Mouse (Mus musculus) splenic B cell, adult 2 months (primary cell): Measurements from ENCODE around the gene March4.

Experiments used
- DNase-seq: peaks from one replicate; pipeline ENCODE4 v3.0.0-alpha.2; 2011; ENCODE audit warnings: low read depth, low spot score
- H3K27me3 ChIP-seq: 2 replicates; pipeline ENCODE4 v1.6.1; 2012; ENCODE audit warnings: mild to moderate bottlenecking, low read length, moderate library complexity, mixed read lengths; ENCODE audit not compliant: control insufficient read depth, poor library complexity, insufficient read depth, severe bottlenecking
- H3K36me3 ChIP-seq: 2 replicates; pipeline ENCODE4 v1.6.1; 2012; ENCODE audit warnings: mild to moderate bottlenecking, low read length, moderate library complexity, mixed read lengths; ENCODE audit not compliant: control insufficient read depth, poor library complexity, insufficient read depth, severe bottlenecking

The March4 gene

DNA sequence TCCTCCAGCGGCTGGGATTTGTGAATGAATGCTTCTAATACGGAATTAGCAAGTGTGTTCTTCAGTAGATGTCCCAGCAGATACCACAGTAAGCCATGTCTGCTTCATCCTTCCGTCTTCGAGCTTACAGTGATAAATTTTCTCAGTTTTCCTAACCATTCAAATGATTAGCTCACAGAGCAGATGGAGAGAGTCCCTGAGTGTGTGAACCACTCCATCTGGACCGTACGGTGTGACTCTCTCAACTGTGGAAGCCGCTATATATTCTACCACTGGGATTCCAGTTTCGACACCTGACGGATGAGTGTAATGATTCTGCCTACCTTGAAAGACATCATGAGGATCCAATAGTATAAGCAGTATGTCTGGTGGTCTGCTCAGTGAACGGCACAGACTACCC is 44.1 kb downstream of the March4 start:
- H3K27me3 ChIP-seq, result no peaks in the 10 kb centered on the region
- no peaks in the 10 kb centered on the region for H3K36me3 ChIP-seq
- DNase-seq, result no peak

- Histone ChIP-seq H3K27me3 (no peaks in the 10 kb centered on the region), H3K36me3 (no peaks in the 10 kb centered on the region)
- no peak for DNase-seq
These were observed 45.4 kb downstream of the March4 start for GRCm38 (mm10) chr1:72491307-72491706.

GRCm38 (mm10) chr1:72490801-72491200 is 45.9 kb downstream of the March4 start:
- Histone ChIP-seq H3K36me3 (no peaks in the 10 kb centered on the region), H3K27me3 (no peaks in the 10 kb centered on the region)
- no peak for DNase-seq

DNA sequence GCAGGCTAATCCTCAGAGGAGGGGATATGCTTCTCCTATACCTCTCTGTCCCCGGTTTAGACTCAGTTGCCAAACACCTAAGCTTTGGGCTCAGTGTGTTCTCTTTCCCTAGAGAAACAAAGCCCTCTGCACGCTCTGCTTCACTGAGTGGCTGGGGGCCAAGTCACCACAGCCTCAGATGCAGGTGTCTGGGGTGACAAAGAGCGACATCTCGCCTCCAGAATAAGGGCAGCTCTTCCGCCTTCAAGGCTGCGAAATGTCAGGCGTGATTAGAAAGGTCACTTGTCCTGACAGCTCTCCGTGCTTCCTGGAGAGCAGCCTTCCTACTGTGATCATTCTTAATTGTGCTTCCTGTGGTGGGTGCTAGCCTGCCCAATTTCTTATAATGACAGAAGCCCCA is 46.5 kb downstream of the March4 start:
- DNase-seq, result no peak

GRCm38 (mm10) chr1:72476594-72476993 is 60.1 kb downstream of the March4 start:
- DNase-seq, result no peak
- Histone ChIP-seq H3K36me3 (no peaks in the 10 kb centered on the region), H3K27me3 (no peaks in the 10 kb centered on the region)

More for the DNA sequence above, 46.5 kb downstream of the March4 start:
- no peaks in the 10 kb centered on the region for H3K27me3 ChIP-seq
- H3K36me3 ChIP-seq, result no peaks in the 10 kb centered on the region

GRCm38 (mm10) chr1:72469075-72469474 is 67.7 kb downstream of the March4 start:
- no peaks in the 10 kb centered on the region for H3K36me3 ChIP-seq
- no peak for DNase-seq
- no peaks in the 10 kb centered on the region for H3K27me3 ChIP-seq

DNA sequence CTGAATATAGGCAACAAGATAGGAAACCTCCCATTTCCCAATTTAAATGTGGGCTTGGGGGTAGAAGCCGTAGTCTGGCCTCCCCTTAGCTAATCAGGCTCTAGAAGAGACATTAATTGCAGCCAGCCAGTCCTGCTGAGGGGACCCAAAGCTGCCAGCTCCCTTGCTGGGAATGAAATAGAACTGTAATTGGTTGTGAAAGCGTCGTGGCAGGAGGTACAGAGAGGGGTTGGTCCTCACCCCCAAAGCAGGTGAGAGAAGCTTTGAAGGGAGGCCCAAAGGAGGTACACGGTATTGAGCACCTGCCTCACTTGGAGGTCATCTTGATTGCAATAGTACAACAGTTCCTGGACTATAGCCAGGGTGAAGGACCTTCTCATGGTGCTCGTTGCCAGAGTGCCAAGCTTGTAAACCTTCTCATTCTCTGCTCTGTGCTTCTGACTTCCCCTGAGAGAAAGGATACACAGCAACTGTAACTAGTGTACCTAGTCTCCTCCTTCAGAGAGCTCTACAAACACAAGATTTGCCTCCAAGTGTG is 68.2 kb downstream of the March4 start:
- no peak for DNase-seq
- H3K27me3 ChIP-seq, result no peaks in the 10 kb centered on the region

GRCm38 (mm10) chr1:72464926-72465583 is 71.7 kb downstream of the March4 start:
- Histone ChIP-seq H3K27me3 (no peaks in the 10 kb centered on the region), H3K36me3 (no peaks in the 10 kb centered on the region)
- no peak for DNase-seq

More for the DNA sequence above, 68.2 kb downstream of the March4 start:
- H3K36me3 ChIP-seq, result no peaks in the 10 kb centered on the region

GRCm38 (mm10) chr1:72462516-72462915 is 74.2 kb downstream of the March4 start:
- no peak for DNase-seq
- H3K36me3 ChIP-seq, result no peaks in the 10 kb centered on the region

DNA sequence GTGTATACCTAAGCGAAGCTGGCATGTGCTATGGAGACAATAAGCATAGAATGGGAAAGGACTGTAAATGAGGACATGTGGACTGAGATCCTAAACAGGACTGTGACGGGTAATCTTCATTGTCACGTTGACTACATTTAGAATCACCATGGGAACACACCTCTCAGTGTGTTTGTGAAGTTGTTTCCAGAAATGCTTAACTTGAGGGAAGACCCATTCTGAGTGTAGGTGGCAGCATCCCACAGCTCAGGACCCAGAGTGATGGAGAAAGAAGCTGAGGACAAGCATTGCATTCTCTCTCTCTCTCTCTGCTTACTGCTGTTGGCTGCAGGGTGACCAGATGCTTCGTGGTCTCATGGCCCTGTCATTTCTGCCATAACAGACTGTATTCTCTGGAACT is 79.1 kb downstream of the March4 start:
- H3K27me3 ChIP-seq, result no peaks in the 10 kb centered on the region
- H3K36me3 ChIP-seq, result no peaks in the 10 kb centered on the region
- DNase-seq, result no peak

More at GRCm38 (mm10) chr1:72462516-72462915, 74.2 kb downstream of the March4 start:
- no peaks in the 10 kb centered on the region for H3K27me3 ChIP-seq

- Histone ChIP-seq H3K36me3 (no peaks in the 10 kb centered on the region), H3K27me3 (no peaks in the 10 kb centered on the region)
- no peak for DNase-seq
These were observed 80.8 kb downstream of the March4 start for GRCm38 (mm10) chr1:72455923-72456322.

GRCm38 (mm10) chr1:72454733-72455201 is 82.0 kb downstream of the March4 start:
- DNase-seq, result no peak
- no peaks in the 10 kb centered on the region for H3K27me3 ChIP-seq

DNA sequence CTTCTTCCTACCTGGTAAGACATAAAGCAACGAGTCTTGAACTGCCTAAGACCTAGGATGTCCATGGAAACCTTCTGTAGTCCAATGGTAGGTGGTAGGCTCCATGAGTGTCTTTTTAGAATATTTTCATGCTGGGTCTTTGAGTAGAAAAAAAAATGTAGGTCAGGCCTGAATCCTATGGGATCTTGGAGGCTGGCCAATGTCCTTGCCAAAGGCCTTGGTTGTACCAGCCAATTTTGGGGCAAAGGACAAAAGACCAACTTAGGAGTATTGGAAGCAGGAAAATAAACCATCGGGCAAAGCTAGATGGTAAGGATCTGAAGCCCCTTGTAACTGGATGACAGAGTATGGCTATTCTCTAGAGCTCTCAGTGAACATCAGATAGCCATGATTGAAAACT is 83.9 kb downstream of the March4 start:
- Histone ChIP-seq H3K27me3 (no peaks in the 10 kb centered on the region), H3K36me3 (no peaks in the 10 kb centered on the region)
- DNase-seq, result no peak

More at GRCm38 (mm10) chr1:72454733-72455201, 82.0 kb downstream of the March4 start:
- no peaks in the 10 kb centered on the region for H3K36me3 ChIP-seq

DNA sequence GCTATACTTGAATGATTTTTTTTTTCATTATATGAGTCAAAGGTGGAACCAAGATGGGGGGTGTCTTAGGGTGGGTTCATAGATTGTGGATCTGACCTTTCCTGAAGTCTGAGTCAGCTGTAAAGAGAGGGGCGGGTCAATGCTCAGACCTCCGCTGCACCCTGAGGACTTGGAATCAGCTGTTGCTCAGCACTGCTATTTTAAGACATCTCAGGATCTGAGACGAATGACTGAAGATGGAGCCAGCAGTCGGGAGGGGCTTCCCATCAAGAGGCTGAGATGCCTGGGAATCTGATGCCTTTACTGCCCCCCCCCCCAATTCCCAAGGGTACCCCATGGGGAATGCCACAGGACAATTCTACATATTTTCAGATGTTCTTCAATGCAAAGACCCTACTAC is 85.9 kb downstream of the March4 start:
- no peaks in the 10 kb centered on the region for H3K27me3 ChIP-seq
- no peaks in the 10 kb centered on the region for H3K36me3 ChIP-seq
- no peak for DNase-seq

GRCm38 (mm10) chr1:72449752-72450151 is 87.0 kb downstream of the March4 start:
- Histone ChIP-seq H3K36me3 (no peaks in the 10 kb centered on the region), H3K27me3 (no peaks in the 10 kb centered on the region)
- no peak for DNase-seq

DNA sequence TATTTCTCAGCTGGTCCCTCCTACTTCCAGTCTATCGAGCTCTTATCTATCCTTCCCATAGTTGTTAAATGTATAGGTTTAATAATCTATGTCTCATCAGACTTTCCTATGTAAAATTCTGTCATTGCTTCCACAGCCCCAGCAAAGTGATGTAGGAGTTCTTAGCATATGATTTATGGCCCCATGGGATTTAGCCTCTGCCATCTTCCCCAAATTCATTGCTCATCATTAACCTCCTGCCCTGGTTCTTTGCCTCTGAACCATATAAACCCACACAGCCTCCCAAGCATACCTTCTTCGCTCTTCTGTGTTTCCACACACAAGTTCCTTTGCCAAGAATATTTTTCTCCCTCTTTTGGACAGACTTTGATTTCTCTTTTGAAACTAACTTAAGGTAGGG is 94.0 kb downstream of the March4 start:
- DNase-seq, result no peak
- no peaks in the 10 kb centered on the region for H3K36me3 ChIP-seq
- H3K27me3 ChIP-seq, result no peaks in the 10 kb centered on the region
